Mouse (Mus musculus) liver, adult 2 months (tissue): ENCODE results near the gene Tecpr2.

Source experiments
- CTCF ChIP-seq: fragments of 200-500 bp; IDR thresholded peaks from 2 replicates; pipeline ENCODE4 v1.5.1; 2011; ENCODE audit warnings: low read depth, low read length, control low read depth
- POLR2A ChIP-seq: fragments of 200-500 bp; IDR thresholded peaks from 2 replicates; pipeline ENCODE4 v1.6.1; 2011; ENCODE audit warnings: low read length, control low read depth; ENCODE audit not compliant: insufficient read depth; ENCODE audit errors: extremely low read depth

DNA sequence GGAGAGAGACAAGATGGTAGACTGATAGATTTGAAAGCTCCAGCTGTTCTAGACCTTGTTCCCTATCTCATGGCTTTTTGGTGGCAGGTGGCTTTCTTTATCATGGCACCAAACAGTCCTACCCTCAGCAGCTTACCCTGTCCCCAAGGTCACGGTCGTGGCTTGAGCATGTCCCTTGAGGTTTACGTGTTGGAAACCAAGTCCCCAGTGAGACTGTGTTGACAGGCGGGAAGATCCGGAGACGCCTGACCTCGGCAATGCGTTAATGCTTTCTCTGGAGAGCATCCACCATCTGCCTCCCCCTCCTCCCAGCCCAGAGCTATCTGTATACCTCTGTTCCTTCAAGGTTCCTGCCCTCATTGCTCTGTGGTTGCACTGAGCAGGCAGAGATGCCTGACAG lies 94.7 kb downstream of the Tecpr2 start:
- TF ChIP-seq CTCF, result no peak
- TF ChIP-seq POLR2A, result no peak
